Mouse (Mus musculus): ENCODE data around the gene Gpr137.
A peak's percentile ranks its signal among the peaks of the same experiment; 100 is the strongest.

DNA sequence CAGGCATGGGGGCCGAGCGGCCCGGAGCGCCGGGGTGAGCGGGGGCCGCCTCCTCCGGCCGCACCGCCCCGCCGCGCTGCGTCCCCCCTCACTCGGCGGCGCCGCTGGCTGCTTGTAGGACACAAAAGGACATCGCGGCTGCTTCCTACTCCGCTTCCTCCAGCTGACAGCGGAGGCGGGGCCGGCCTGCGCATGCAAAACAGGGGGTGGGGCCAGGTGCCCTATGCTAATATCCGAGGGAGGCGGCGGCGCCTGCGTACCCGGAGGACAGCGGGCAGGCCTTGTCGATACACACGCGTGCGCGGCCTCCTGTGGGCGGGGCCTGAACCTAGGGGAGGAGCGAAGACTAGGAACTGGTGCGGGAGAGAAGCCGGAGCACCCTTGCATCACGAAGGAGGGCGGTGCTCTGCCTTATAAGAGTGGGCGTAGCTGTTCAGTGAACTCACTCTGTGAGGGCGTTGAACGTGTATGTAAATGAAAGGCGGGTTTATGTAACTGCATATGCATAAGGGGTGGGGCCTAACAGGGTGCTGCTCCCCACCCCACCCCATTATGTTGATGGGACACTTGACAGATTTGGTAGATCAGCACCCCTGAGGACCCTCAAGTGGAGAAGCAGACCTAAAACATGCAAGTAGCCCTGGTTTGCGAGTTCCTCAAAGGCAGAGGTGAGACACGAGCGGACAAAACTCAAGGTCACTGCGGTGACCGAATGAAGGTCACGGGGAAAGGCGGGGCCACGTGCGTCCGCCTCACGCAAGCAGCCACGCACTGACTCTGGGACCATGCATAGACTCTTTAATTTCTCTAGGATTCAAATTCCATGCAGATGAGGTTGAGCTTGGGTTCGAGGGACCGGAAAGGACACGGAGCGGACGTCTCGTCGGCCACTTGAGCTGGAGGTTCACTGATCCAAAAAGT lies 20.4 kb downstream of the Gpr137 start, which contains the start of gene Esrra:
- peak; percentile 81 for TF ChIP-seq POLR2A (IDR thresholded peaks at IDR 0.05; ENCODE audit: insufficient read length, low read depth)
- no peak for TF ChIP-seq MAX (IDR thresholded peaks at IDR 0.05; ENCODE audit: low read depth)
- no peak for TF ChIP-seq TCF12 (IDR thresholded peaks at IDR 0.05; ENCODE audit: insufficient read depth, poor library complexity, severe bottlenecking)
- TF ChIP-seq E2F4 (IDR thresholded peaks at IDR 0.05; ENCODE audit: insufficient read depth), result no peak
- peak; percentile 58 for TF ChIP-seq USF1 (IDR thresholded peaks at IDR 0.05; ENCODE audit: low read depth)
- TF ChIP-seq POLR2AphosphoS2 (IDR thresholded peaks at IDR 0.05; ENCODE audit: insufficient read length, low read depth), result peak; percentile 80
- TF ChIP-seq CEBPB (IDR thresholded peaks at IDR 0.05; ENCODE audit: insufficient read depth, poor library complexity, severe bottlenecking), result 0 out of 2 replicates have a peak, but pooled peaks have one; percentile 27
- peak in 1 of 3 experiments; percentile 35 for TF ChIP-seq MYOG (IDR thresholded peaks at IDR 0.05; ENCODE audit: control insufficient read depth in 1 of 3, insufficient read depth in 1 of 3, insufficient read length in 2 of 3, low read depth in 2 of 3)
- TF ChIP-seq MYOD1 (IDR thresholded peaks at IDR 0.05; ENCODE audit: control insufficient read depth in 1 of 3, insufficient read length in 2 of 3, low read depth in 2 of 3), result peak in 2 of 3 experiments; percentile 14 to 63
- TF ChIP-seq SRF (IDR thresholded peaks at IDR 0.05; ENCODE audit: control insufficient read depth, insufficient read length, low read depth), result peak; percentile 23
- TF ChIP-seq REST (IDR thresholded peaks at IDR 0.05; ENCODE audit: insufficient read depth, insufficient read length), result no peak
- no peak for TF ChIP-seq TCF3 (IDR thresholded peaks at IDR 0.05; ENCODE audit: insufficient read length, low read depth)

All from myocyte (in vitro differentiated cells).